Mouse (Mus musculus): ENCODE measurements around the gene Ctc1. TPM values are rescaled to one million over a fixed set of nuclear protein-coding genes. Genes with fewer than 3 reads are reported as not detected.
"Not testable (repeated sequence)": the region's sequence is repeated elsewhere in the genome, so short reads cannot be mapped to it uniquely, and the experiment has no call there.

The Ctc1 gene
- 10 to 100 TPM; 21.9 to 23.1 TPM for total RNA-seq (2021)
- long read RNA-seq, experiment 1, full-length matches to known transcripts, result 9 of 16 reads
- long read RNA-seq, experiment 1, partial matches to known transcripts, result 5 of 16 reads
- long read RNA-seq, experiment 1, other reads (novel, unspliced or antisense), result 2 of 16 reads
- long read RNA-seq, experiment 2, full-length matches to known transcripts, result 16 of 39 reads
- long read RNA-seq, experiment 2, partial matches to known transcripts, result 12 of 39 reads
- long read RNA-seq, experiment 2, other reads (novel, unspliced or antisense), result 11 of 39 reads

- peak; percentile 67 to 86 for DNase-seq (ENCODE audit: low spot score in 2 of 2)
Observed at GRCm38 (mm10) chr11:69015644-69016441, at the start of gene Ctc1. Gene Ctc1 (plus strand): TSS chr11:69015911.

GRCm38 (mm10) chr11:68966554-68966953 is 49.2 kb upstream of the Ctc1 start:
- no peak for DNase-seq (ENCODE audit: low spot score in 2 of 2)

- peak; percentile 77 to 89 for DNase-seq (ENCODE audit: low spot score in 2 of 2)
Observed at GRCm38 (mm10) chr11:68967337-68968282, 48.1 kb upstream of the Ctc1 start, which contains the start of gene Slc25a35. Gene Slc25a35 (plus strand): TSS chr11:68968131.

- no peak for DNase-seq (ENCODE audit: low spot score in 2 of 2)
Observed at GRCm38 (mm10) chr11:68968752-68969151, 47.0 kb upstream of the Ctc1 start.

- DNase-seq (ENCODE audit: low spot score in 2 of 2), result no peak
Observed at GRCm38 (mm10) chr11:68970232-68970631, 45.5 kb upstream of the Ctc1 start.

GRCm38 (mm10) chr11:68973250-68974058 is 42.3 kb upstream of the Ctc1 start:
- DNase-seq (ENCODE audit: low spot score in 2 of 2), result peak; percentile 66 to 86

GRCm38 (mm10) chr11:68974059-68974450 is 41.7 kb upstream of the Ctc1 start:
- no peak for DNase-seq (ENCODE audit: low spot score in 2 of 2)

- DNase-seq (ENCODE audit: low spot score in 2 of 2), result no peak
Observed at GRCm38 (mm10) chr11:68975085-68975484, 40.6 kb upstream of the Ctc1 start, which contains the start of gene Rangrf. Gene Rangrf (minus strand): TSS chr11:68975185.

GRCm38 (mm10) chr11:68975601-68976000 is 40.1 kb upstream of the Ctc1 start:
- DNase-seq (ENCODE audit: low spot score in 2 of 2), result no peak

- DNase-seq (ENCODE audit: low spot score in 2 of 2), result no peak
Observed at GRCm38 (mm10) chr11:68979320-68979733, 36.4 kb upstream of the Ctc1 start.

- DNase-seq (ENCODE audit: low spot score in 2 of 2), result no peak
Observed at GRCm38 (mm10) chr11:68980919-68981318, 34.8 kb upstream of the Ctc1 start.

- peak in 1 of 2 experiments; percentile 73 for DNase-seq (ENCODE audit: low spot score in 2 of 2)
Observed at GRCm38 (mm10) chr11:68982639-68983369, 32.9 kb upstream of the Ctc1 start.

- no peak for DNase-seq (ENCODE audit: low spot score in 2 of 2)
Observed at GRCm38 (mm10) chr11:68987365-68987882, 28.3 kb upstream of the Ctc1 start.

- DNase-seq (ENCODE audit: low spot score in 2 of 2), result peak in 1 of 2 experiments; percentile 42
Observed at GRCm38 (mm10) chr11:68988341-68988740, 27.4 kb upstream of the Ctc1 start.

GRCm38 (mm10) chr11:68993122-68993521 is 22.6 kb upstream of the Ctc1 start:
- DNase-seq (ENCODE audit: low spot score in 2 of 2), result no peak

- no peak for DNase-seq (ENCODE audit: low spot score in 2 of 2)
Observed at GRCm38 (mm10) chr11:68994377-68994776, 21.3 kb upstream of the Ctc1 start.

- no peak for DNase-seq (ENCODE audit: low spot score in 2 of 2)
Observed at GRCm38 (mm10) chr11:68997080-68997479, 18.6 kb upstream of the Ctc1 start.

- not testable (repeated sequence) for DNase-seq (ENCODE audit: low spot score in 2 of 2)
Observed at GRCm38 (mm10) chr11:69002782-69003181, 12.9 kb upstream of the Ctc1 start.

GRCm38 (mm10) chr11:69003592-69003991 is 12.1 kb upstream of the Ctc1 start:
- DNase-seq (ENCODE audit: low spot score in 2 of 2), result no peak

Measured in gastrocnemius, postnatal 4 days (tissue).